Mouse (Mus musculus) liver, postnatal 0 days (tissue): ENCODE measurements around the gene Narf.

ENCODE experiments used
- CTCF ChIP-seq: sonication (generic); IDR thresholded peaks from 2 replicates; pipeline ENCODE4 v1.5.1; 2016; ENCODE audit warnings: antibody characterized with exemption, low read depth
- EP300 ChIP-seq: IDR thresholded peaks from 2 replicates; pipeline ENCODE4 v1.6.1; 2016; ENCODE audit warnings: antibody characterized with exemption, low read depth, mild to moderate bottlenecking

GRCm38 (mm10) chr11:121198622-121199021 is 38.4 kb upstream of the Narf start:
- TF ChIP-seq CTCF (no peak), EP300 (no peak)
